Mouse (Mus musculus) embryonic facial prominence, embryonic 12.5 days (tissue): Measurements from ENCODE around the gene Adamts14. TPM values are rescaled to one million over a fixed set of nuclear protein-coding genes. Genes with fewer than 3 reads are reported as not detected.

Experiments used
- ATAC-seq: fragments of 200-750 bp; cut with Nextera tagmentation; 2 replicates; pipeline ENCODE4 v1.8.0; 2017; ENCODE audit not compliant: insufficient number of reproducible peaks, insufficient read depth, low FRiP score, low TSS enrichment
- H3K27ac ChIP-seq: fragments of 300-500 bp; sonication (generic); 2 replicates; pipeline ENCODE4 v1.5.1; 2016; ENCODE audit warnings: mild to moderate bottlenecking
- H3K27me3 ChIP-seq: fragments of 300-500 bp; sonication (generic); 2 replicates; pipeline ENCODE4 v1.6.1; 2016; ENCODE audit warnings: mild to moderate bottlenecking, moderate library complexity
- H3K36me3 ChIP-seq: fragments of 300-500 bp; sonication (generic); 2 replicates; pipeline ENCODE4 v1.6.1; 2016; ENCODE audit warnings: mild to moderate bottlenecking
- H3K4me1 ChIP-seq: fragments of 300-500 bp; sonication (generic); 2 replicates; pipeline ENCODE4 v1.6.1; 2016
- H3K4me2 ChIP-seq: fragments of 300-500 bp; sonication (generic); replicated peaks from 2 replicates; pipeline ENCODE4 v1.6.1; 2016; ENCODE audit warnings: mild to moderate bottlenecking, moderate library complexity
- H3K4me3 ChIP-seq: fragments of 300-500 bp; sonication (generic); 2 replicates; pipeline ENCODE4 v1.5.1; 2016; ENCODE audit warnings: mild to moderate bottlenecking
- H3K9ac ChIP-seq: fragments of 300-500 bp; sonication (generic); 2 replicates; pipeline ENCODE4 v1.6.1; 2016; ENCODE audit warnings: mild to moderate bottlenecking, moderate library complexity
- H3K9me3 ChIP-seq: fragments of 300-500 bp; sonication (generic); 2 replicates; pipeline ENCODE4 v1.6.1; 2016; ENCODE audit warnings: mild to moderate bottlenecking, moderate library complexity
- WGBS: fragments of 180-500 bp; shearing (Covaris S2); methylation state at CpG from one replicate; pipeline ENCODE4 v1.1.7; 2016; 5-methylcytosine and 5-hydroxymethylcytosine counted together
- polyA plus RNA-seq: library from polyadenylated mRNA; unstranded; fragments of >200 nt; fragmentation: Nextera tagmentation; extraction: Ambion mirVana; gene quantifications from 2 replicates; pipeline ENCODE4 v1.2.1, GENCODE M21; 2016

Gene Adamts14
- polyA plus RNA-seq, 1 experiment from 2014 or later: 1.2 TPM

DNA sequence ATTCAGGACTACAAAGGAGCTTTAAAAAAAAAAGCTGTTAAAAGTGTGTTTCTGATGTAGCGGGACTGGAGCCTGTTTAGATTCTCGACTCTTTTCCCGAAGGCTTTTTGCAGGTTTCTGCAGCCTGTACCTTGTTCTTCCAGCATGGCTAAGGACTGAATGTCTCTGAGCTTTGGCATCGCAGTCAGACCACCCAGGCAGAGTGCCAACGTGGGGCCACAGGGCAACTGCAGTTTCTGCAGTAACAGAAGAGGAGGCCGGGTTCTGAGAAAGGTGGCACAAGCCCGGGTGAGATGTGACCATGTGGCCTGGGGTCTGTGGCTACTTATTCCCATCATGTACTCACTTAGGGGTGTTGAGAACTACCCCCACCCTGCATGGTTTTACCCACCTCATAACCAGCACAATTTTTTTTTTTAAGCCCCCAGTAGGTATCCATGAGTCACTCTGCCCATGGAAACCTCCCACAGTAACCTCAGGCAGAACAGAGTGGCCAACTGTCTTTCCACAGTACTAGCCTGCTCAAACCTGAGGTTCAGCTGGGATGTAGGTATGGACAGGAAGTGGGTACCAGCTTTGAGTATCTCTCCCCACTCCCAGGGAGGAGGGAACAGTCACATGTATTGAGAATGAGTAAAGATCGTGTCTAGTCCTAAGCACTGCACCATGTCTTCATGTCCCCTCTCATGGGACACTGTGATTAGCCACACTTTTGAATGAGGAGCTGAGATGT, 23.6 kb upstream of the Adamts14 start:
- H3K4me3 ChIP-seq: no peak overlapping the region
- 79% methylated on average over 8 of the region's 8 CpGs for WGBS
- H3K36me3 ChIP-seq: no peaks in the 10 kb centered on the region
- ATAC-seq: no peak
- H3K4me2 ChIP-seq: no peak overlapping the region
- H3K9me3 ChIP-seq: no peaks in the 10 kb centered on the region
- H3K27ac ChIP-seq: no peak overlapping the region
- H3K27me3 ChIP-seq: no peaks in the 10 kb centered on the region
- no peaks in the 10 kb centered on the region for H3K4me1 ChIP-seq
- H3K9ac ChIP-seq: no peak overlapping the region

DNA sequence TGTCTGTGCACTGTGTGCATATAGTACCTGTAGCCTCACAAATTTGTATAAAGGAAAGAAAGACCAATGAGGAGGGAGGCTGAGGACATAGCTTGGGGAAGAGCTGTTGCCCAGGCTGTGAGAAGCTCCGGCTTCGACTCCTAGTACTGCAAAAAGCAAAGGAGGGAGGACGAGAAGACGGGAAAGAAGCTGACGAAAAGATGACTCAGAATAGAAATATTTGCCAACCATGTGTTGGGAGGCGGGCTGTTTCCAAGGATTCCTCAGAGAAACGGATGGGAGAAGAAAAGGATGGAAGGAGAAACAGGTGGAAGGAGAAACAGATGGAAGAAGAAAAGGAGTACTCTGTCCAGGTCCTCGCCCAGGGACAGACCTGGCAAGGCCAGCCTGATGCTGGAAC, 21.0 kb upstream of the Adamts14 start:
- WGBS: 78% methylated on average over 8 of the region's 8 CpGs
- ATAC-seq: no peak

DNA sequence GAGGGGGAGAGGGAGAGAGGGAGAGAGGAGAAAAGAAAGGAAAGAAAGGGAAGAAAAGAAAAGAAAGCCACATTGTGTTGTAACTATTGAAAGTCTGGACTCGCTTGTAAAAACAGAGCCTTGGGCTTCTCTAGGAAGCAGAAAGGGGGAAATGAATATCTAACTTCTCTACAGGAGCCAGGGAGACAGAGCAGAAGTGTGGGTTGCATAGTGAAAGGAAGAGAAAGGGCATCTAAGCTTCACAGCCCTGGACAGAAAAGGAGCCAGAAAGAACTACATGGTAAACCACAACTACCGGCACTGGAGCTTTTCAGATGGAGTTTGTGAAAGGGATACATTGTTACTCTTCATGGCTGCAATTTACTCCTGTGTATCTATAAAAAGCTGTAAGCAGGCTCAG, 17.2 kb upstream of the Adamts14 start:
- 54% methylated on average over 2 of the region's 2 CpGs for WGBS
- H3K4me3 ChIP-seq: no peak overlapping the region
- no peak overlapping the region for H3K27ac ChIP-seq
- H3K4me1 ChIP-seq: 0 out of 2 replicates have a peak, but pooled peaks cover 3% of the 10 kb centered on the region
- no peaks in the 10 kb centered on the region for H3K36me3 ChIP-seq
- H3K27me3 ChIP-seq: no peaks in the 10 kb centered on the region
- no peak overlapping the region for H3K4me2 ChIP-seq
- ATAC-seq: no peak
- H3K9me3 ChIP-seq: no peaks in the 10 kb centered on the region
- no peak overlapping the region for H3K9ac ChIP-seq

More for the DNA sequence above, 21.0 kb upstream of the Adamts14 start:
- no peak overlapping the region for H3K4me3 ChIP-seq
- no peak overlapping the region for H3K27ac ChIP-seq
- H3K9me3 ChIP-seq: no peaks in the 10 kb centered on the region
- no peaks in the 10 kb centered on the region for H3K4me1 ChIP-seq
- no peak overlapping the region for H3K4me2 ChIP-seq
- no peak overlapping the region for H3K9ac ChIP-seq
- no peaks in the 10 kb centered on the region for H3K36me3 ChIP-seq
- H3K27me3 ChIP-seq: no peaks in the 10 kb centered on the region

DNA sequence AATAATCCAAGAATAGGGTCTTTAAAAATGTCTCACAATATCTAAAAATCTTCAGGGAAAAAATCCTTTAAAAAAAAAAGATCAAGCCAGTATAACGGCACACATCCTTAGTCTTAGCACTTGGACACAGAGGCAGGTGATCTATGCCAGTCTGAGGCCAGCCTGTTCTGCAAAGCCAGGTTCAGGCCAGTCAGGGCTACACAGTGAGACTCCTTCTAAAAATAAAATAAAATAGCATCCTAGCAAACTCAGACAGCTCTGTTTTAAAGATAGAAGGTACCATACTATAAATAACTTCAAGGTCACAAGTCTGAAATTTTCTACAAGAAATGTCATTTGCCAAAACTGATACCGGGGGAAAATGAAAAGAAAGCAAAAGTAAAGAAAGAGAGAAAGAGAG, 16.8 kb upstream of the Adamts14 start:
- H3K9ac ChIP-seq: no peak overlapping the region
- 0 out of 2 replicates have a peak, but pooled peaks cover 3% of the 10 kb centered on the region for H3K4me1 ChIP-seq
- H3K27ac ChIP-seq: no peak overlapping the region
- H3K9me3 ChIP-seq: no peaks in the 10 kb centered on the region
- no peak for ATAC-seq
- no peak overlapping the region for H3K4me3 ChIP-seq
- no peak overlapping the region for H3K4me2 ChIP-seq
- WGBS: 83% methylated on average over 2 of the region's 2 CpGs
- no peaks in the 10 kb centered on the region for H3K27me3 ChIP-seq
- no peaks in the 10 kb centered on the region for H3K36me3 ChIP-seq

DNA sequence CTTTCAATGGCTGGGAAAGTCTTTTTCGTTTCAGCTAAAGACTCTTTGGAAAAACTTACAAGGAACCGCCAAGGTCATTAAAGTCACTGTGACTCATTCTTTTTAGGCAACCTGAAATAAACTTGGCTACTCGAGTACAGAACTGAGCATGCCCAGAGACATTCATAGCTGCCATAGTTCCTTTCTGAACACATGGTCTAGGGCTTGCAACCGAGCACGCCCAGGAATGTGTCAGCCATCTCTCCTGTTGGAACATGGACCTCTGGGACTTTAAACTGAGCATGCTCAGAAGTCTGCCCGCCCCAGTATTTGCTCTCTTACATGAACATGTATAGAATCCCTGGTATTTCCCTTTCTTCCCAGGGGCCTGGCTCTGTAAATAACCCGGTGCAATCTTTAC, 13.0 kb upstream of the Adamts14 start:
- H3K27ac ChIP-seq: no peak overlapping the region
- 0 out of 2 replicates have a peak, but pooled peaks cover 3% of the 10 kb centered on the region for H3K4me1 ChIP-seq
- no peak for ATAC-seq
- H3K9ac ChIP-seq: no peak overlapping the region
- WGBS: 69% methylated on average over 7 of the region's 7 CpGs
- no peak overlapping the region for H3K4me3 ChIP-seq
- H3K4me2 ChIP-seq: no peak overlapping the region
- H3K9me3 ChIP-seq: no peaks in the 10 kb centered on the region
- no peaks in the 10 kb centered on the region for H3K27me3 ChIP-seq
- no peaks in the 10 kb centered on the region for H3K36me3 ChIP-seq

DNA sequence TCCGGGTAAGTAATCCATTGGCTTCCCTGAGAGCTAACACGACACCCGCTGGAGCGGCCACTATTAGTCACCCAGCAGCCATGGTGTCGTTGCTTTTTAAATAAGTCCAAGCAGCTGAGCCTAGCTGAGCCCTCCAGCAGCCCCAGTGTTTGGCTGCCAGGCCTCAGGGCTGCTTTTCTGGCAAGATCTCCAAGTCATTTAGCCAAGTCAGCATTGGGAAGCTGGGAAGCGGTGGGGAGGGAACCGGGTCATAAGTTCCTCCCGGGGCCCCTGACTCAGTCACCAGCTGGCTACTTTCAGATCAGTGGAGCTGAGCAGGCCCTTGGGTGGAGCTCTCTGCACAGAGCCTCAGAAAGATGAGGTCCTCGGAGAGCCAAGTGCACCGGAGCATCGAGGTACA, 12.0 kb upstream of the Adamts14 start:
- H3K9ac ChIP-seq: no peak overlapping the region
- H3K27ac ChIP-seq: no peak overlapping the region
- 0 out of 2 replicates have a peak, but pooled peaks cover 3% of the 10 kb centered on the region for H3K4me1 ChIP-seq
- WGBS: 81% methylated on average over 11 of the region's 11 CpGs
- no peak overlapping the region for H3K4me3 ChIP-seq
- ATAC-seq: no peak
- H3K27me3 ChIP-seq: no peaks in the 10 kb centered on the region
- H3K9me3 ChIP-seq: no peaks in the 10 kb centered on the region
- H3K4me2 ChIP-seq: no peak overlapping the region
- no peaks in the 10 kb centered on the region for H3K36me3 ChIP-seq

DNA sequence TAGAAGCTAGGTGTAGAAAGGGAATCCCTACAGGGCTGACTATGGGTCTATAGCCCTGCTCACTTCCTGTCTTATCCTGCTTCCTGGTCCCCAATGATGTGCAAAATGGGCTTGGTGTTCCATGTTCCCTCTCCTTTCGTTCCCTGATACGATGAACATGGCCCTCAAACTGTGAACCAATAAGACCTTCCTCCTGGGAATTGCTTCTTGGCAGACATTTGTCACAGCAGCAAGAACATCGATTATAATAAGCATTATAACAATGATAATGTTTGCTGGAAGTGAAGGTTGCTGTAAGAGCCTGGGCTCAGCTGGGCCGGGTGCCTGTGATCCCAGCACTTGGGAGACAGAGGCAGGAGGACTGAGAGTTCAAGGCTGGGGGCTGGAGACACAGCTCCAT, 11.1 kb upstream of the Adamts14 start:
- no peaks in the 10 kb centered on the region for H3K36me3 ChIP-seq
- 92% methylated on average over 4 of the region's 4 CpGs for WGBS

DNA sequence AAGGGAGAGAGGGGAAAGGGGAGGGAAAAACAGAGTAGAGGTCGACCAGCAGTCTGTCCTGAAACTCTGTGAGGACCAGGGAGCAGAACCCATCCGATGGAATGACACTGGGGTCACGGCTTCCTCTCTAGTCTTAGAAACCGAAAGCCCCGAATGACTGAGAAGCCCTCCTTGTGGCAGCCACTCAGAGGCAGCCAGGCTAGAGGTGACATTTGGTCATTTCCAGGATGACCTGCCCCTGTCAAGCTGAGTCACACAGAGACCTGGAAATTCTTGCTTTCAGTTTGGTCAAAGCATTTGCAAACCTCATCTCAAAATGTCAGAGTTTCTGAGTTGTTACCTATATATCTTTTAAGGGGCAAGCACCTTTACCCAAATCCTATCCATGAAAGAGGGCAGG, 7.9 kb upstream of the Adamts14 start:
- no peak for ATAC-seq
- H3K27ac ChIP-seq: no peak overlapping the region
- no peaks in the 10 kb centered on the region for H3K9me3 ChIP-seq
- H3K36me3 ChIP-seq: no peaks in the 10 kb centered on the region
- H3K27me3 ChIP-seq: no peaks in the 10 kb centered on the region
- no peak overlapping the region for H3K9ac ChIP-seq
- H3K4me1 ChIP-seq: no peaks in the 10 kb centered on the region
- no peak overlapping the region for H3K4me3 ChIP-seq
- H3K4me2 ChIP-seq: no peak overlapping the region
- WGBS: 67% methylated on average over 5 of the region's 5 CpGs

More for the DNA sequence above, 11.1 kb upstream of the Adamts14 start:
- Histone ChIP-seq H3K4me1 (0 out of 2 replicates have a peak, but pooled peaks cover 3% of the 10 kb centered on the region), H3K9me3 (no peaks in the 10 kb centered on the region), H3K4me3 (no peak overlapping the region), H3K4me2 (no peak overlapping the region), H3K9ac (no peak overlapping the region), H3K27ac (no peak overlapping the region), H3K27me3 (no peaks in the 10 kb centered on the region)
- no peak for ATAC-seq

DNA sequence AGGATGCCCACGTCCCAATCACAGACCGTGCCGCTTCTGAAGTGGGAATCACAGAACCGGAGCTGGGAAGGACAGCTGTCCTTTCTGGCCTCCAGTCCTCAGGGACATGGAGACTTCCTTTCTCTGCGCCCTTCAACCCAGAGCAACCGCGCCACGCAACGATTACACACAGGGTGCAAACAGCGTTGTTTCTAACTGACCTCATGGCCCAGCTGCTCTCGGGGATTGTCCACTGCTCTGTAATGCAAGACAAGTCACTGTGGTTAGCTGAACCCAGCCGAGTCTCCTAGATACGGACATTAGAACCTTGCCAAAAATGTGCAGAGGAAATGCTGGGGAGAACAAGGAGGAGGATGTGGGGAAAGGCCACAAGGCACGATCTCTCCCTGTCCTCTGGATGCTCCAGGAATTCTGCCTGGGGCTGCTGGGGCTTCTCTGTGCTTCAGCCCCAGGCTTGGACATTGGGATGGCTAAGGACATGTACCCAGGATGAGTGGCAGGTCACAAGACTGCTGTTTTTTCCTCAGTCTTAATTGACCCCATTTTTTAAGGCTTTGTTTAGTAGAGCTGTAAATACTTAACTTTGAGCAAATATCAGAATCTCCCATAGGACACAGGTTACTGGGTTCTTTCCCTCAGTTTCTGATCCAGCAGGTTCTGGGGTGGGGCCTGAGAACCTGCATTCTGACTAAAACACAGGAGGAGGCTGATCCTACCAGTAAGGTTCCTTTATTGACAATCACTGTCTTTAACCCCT, 4.9 kb upstream of the Adamts14 start:
- no peak overlapping the region for H3K9ac ChIP-seq
- H3K4me1 ChIP-seq: peaks cover 10% of the 10 kb centered on the region
- H3K4me2 ChIP-seq: no peak overlapping the region
- ATAC-seq: no peak
- H3K36me3 ChIP-seq: no peaks in the 10 kb centered on the region
- 50% methylated on average over 14 of the region's 14 CpGs for WGBS
- no peak overlapping the region for H3K27ac ChIP-seq
- H3K27me3 ChIP-seq: no peaks in the 10 kb centered on the region
- no peaks in the 10 kb centered on the region for H3K9me3 ChIP-seq
- no peak overlapping the region for H3K4me3 ChIP-seq

DNA sequence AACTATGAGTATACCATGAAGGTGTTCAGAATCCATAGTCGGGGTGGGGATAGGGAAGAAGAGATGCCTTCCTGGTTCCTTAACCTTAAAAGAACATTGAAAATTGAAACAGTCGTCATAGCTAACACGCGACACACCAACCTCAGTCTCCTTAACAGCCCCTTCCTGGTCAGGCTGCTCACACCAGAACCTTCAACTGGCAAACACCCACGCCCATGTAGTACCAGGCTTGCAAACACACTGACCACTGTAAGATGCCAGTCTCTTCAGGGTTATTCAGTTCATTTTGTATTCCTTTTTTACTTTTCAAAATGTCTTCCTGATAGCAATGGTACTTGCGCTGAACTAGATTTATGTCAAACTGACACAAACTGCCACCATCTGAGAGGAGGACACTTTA, 3.8 kb upstream of the Adamts14 start:
- Histone ChIP-seq H3K4me2 (no peak overlapping the region), H3K4me3 (no peak overlapping the region), H3K9ac (no peak overlapping the region), H3K9me3 (no peaks in the 10 kb centered on the region), H3K27me3 (0 out of 2 replicates have a peak, but pooled peaks cover 5% of the 10 kb centered on the region), H3K36me3 (no peaks in the 10 kb centered on the region), H3K27ac (no peak overlapping the region), H3K4me1 (peaks cover 19% of the 10 kb centered on the region)
- no peak for ATAC-seq
- WGBS: 90% methylated on average over 6 of the region's 6 CpGs

DNA sequence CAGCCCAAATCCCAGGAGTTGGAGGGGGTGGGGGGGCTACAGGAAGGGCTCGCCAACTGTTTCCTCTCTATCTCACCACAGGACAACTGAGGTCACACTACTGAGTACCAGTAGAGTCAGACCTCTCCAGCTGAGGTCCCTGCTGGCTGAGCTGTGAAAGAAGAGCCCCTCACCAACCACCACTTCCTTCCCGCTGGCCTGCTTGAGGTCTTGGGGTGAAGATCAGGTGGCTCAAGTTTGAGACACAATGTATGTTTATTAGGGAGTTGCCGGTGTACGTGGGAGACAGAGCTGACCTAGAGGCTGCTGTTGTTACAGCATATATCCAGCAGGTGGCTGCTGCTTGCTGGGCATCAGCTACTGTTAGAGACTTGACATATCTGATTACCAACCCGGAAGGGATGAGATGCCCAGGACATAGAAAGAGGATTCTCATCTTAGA, 2.5 kb upstream of the Adamts14 start:
- Histone ChIP-seq H3K27ac (no peak overlapping the region), H3K36me3 (no peaks in the 10 kb centered on the region), H3K4me1 (peaks cover 20% of the 10 kb centered on the region), H3K9me3 (no peaks in the 10 kb centered on the region), H3K9ac (no peak overlapping the region), H3K4me3 (no peak overlapping the region), H3K27me3 (0 out of 2 replicates have a peak, but pooled peaks cover 6% of the 10 kb centered on the region), H3K4me2 (peak overlapping the region; percentile 13; the same call in 1 of the 2 replicates)
- WGBS: 5% methylated on average over 5 of the region's 5 CpGs
- 0 out of 2 replicates have a peak, but pooled peaks have one; percentile 16 for ATAC-seq

DNA sequence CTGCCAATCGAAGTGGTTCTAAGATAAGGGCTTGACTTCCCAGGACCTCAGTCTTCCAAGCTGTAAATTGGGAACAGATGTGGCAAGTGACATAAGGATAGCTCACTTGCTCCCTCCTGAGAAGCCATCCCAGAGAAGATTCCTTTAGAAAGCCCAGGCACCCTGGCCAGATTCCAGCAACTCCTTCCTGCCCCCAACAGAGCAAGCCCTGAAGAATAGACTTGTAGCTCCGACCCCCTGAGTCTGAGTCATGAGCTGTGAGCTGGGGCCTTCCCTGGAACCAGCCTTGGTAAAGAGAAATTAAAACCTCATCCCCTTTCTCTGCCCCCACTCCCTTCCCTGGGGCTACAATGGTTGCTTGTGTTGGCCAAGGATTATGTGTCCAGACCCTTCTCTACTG, 1.3 kb upstream of the Adamts14 start:
- WGBS: 34% methylated on average over 2 of the region's 2 CpGs
- no peaks in the 10 kb centered on the region for H3K9me3 ChIP-seq
- no peak overlapping the region for H3K9ac ChIP-seq
- H3K4me1 ChIP-seq: peaks cover 20% of the 10 kb centered on the region
- H3K4me2 ChIP-seq: no peak overlapping the region
- peak overlapping the region; percentile 47; the same call in 1 of the 2 replicates for H3K27ac ChIP-seq
- no peaks in the 10 kb centered on the region for H3K36me3 ChIP-seq
- H3K27me3 ChIP-seq: 0 out of 2 replicates have a peak, but pooled peaks cover 6% of the 10 kb centered on the region
- H3K4me3 ChIP-seq: no peak overlapping the region
- ATAC-seq: no peak
